Mouse (Mus musculus) erythroblast, embryonic 14.5 days (primary cell): ENCODE results near the gene Spata46. TPM values are rescaled to one million over a fixed set of nuclear protein-coding genes. Genes with fewer than 3 reads are reported as not detected.

ENCODE experiments used
- H3K27me3 ChIP-seq: 2 replicates; pipeline ENCODE4 v1.6.1; 2012; ENCODE audit warnings: inconsistent platforms; ENCODE audit not compliant: control insufficient read depth
- H3K36me3 ChIP-seq: 2 replicates; pipeline ENCODE4 v1.6.1; 2012; ENCODE audit warnings: mild to moderate bottlenecking, inconsistent platforms; ENCODE audit not compliant: control insufficient read depth
- H3K4me1 ChIP-seq: 2 replicates; pipeline ENCODE4 v1.6.1; 2012; ENCODE audit warnings: inconsistent platforms; ENCODE audit not compliant: control insufficient read depth
- H3K4me3 ChIP-seq: replicated peaks from 2 replicates; pipeline ENCODE3; 2012; ENCODE audit warnings: moderate library complexity, mild to moderate bottlenecking, inconsistent platforms
- H3K9me3 ChIP-seq: 2 replicates; pipeline ENCODE4 v1.6.1; 2012; ENCODE audit warnings: low read length, inconsistent platforms, mixed read lengths; ENCODE audit not compliant: control insufficient read depth
- GATA1 ChIP-seq: IDR thresholded peaks from 2 replicates; pipeline ENCODE4 v1.6.1; 2012; ENCODE audit warnings: low read length, inconsistent platforms, mixed read lengths
- TAL1 ChIP-seq: IDR thresholded peaks from 3 replicates; pipeline ENCODE4 v1.6.1; 2012; ENCODE audit warnings: low read length, inconsistent platforms, mixed read lengths
- polyA plus RNA-seq: library from polyadenylated mRNA; stranded (reverse); fragments of >175 nt; gene quantifications from 2 replicates; pipeline ENCODE4 v1.2.3, GENCODE M21; 2012

Spata46 gene
- polyA plus RNA-seq, 1 experiment: not detected

DNA sequence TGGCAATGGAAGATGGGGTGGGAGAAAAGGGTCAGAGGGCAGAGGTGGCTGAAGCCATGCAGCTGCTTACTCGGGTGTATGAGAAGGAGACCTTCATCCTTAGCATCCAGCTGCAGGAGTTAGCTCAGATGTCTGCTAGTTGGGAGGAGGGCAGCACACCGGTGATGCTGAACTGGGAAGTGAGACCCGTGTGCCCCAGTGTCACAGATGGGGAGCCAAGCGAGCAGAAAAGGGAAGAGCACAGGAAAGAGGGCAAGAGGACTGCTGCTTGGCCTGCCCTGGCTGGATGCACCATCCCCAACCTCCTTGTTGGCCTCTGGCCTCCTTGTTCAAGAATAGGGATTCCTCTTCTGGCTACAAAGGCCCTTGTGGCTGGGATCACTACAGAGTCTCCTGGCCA, 9.1 kb upstream of the Spata46 start:
- Histone ChIP-seq H3K9me3 (no peaks in the 10 kb centered on the region), H3K4me3 (no peak overlapping the region), H3K27me3 (no peaks in the 10 kb centered on the region), H3K4me1 (no peaks in the 10 kb centered on the region), H3K36me3 (no peaks in the 10 kb centered on the region; the same call in 1 of the 2 replicates)
- no peak for TF ChIP-seq GATA1
- TF ChIP-seq TAL1: no peak

DNA sequence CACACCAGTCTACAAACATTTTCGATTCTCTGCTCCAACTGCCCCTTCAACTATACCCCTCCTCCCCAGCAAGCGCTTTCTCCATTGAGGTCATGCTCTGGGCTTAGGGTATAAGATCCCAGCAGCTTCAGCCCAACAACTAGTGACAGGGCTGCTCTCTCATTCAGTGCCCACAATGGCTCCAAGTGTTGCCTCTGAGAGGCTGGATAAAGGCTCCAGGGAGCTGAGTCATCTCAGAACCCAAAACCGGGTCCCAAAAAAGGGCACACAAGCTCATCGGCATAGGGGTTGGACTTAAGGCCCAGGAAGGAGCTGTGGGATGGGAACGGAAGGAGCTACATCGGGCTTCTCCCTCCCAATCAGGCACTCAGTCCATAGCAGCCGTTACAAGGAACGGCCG, 6.9 kb upstream of the Spata46 start:
- Histone ChIP-seq H3K4me1 (no peaks in the 10 kb centered on the region), H3K4me3 (no peak overlapping the region), H3K27me3 (no peaks in the 10 kb centered on the region), H3K9me3 (no peaks in the 10 kb centered on the region), H3K36me3 (no peaks in the 10 kb centered on the region; the same call in 1 of the 2 replicates)
- TF ChIP-seq GATA1: no peak

GRCm38 (mm10) chr1:170302456-170302855, 6.1 kb upstream of the Spata46 start:
- Histone ChIP-seq H3K4me3 (no peak overlapping the region), H3K27me3 (no peaks in the 10 kb centered on the region), H3K36me3 (no peaks in the 10 kb centered on the region; the same call in 1 of the 2 replicates), H3K4me1 (no peaks in the 10 kb centered on the region), H3K9me3 (no peaks in the 10 kb centered on the region)
- no peak for TF ChIP-seq TAL1
- TF ChIP-seq GATA1: no peak

GRCm38 (mm10) chr1:170303103-170303502, 5.5 kb upstream of the Spata46 start:
- Histone ChIP-seq H3K36me3 (no peaks in the 10 kb centered on the region; the same call in 1 of the 2 replicates), H3K4me3 (no peak overlapping the region), H3K4me1 (no peaks in the 10 kb centered on the region), H3K9me3 (no peaks in the 10 kb centered on the region), H3K27me3 (no peaks in the 10 kb centered on the region)
- TF ChIP-seq GATA1 (no peak), TAL1 (no peak)

DNA sequence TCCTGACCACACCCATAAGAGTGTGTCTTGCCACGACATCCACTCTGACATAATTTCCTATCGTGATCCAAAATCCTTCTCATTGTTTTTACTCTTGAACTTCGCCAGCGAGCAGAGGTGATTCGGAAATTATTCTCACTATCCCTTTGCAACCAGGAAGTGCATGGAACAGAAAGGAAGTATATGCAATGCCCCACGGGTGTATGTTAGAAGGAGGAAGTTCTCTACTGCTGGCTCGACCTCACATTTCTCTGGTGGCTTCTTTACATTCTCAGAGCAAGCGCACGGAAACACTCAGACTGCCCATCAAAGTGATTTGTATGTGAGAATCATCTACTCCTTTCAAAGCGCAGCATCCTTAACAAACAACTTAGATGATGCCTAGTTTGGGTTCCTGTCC, 3.6 kb upstream of the Spata46 start:
- Histone ChIP-seq H3K9me3 (no peaks in the 10 kb centered on the region), H3K4me3 (no peak overlapping the region), H3K27me3 (no peaks in the 10 kb centered on the region), H3K4me1 (no peaks in the 10 kb centered on the region), H3K36me3 (no peaks in the 10 kb centered on the region; the same call in 1 of the 2 replicates)
- no peak for TF ChIP-seq GATA1
- TF ChIP-seq TAL1: no peak

DNA sequence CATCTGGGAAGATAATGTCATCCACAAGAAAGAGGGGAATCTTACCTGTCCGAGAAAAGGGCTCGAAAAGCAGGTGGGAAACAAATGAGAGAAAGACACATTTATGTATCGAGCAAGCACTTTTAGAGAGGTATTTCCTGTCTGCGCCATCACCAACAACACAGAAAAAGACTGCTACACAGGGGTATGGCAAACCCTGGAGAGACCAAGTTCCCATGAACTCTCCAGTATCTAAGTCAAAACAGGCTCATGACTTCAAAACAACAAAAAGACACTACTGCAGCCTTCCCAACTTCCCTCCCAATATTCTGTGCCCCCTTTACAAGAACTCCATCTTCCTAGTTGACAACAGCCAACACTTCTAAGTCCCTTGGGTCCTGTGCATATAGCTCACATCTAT, 2.4 kb upstream of the Spata46 start, which contains the start of gene Gm7694:
Gene Gm7694 (minus strand): TSS at position 101 of the 400 bp plus-strand sequence.
- Histone ChIP-seq H3K9me3 (no peaks in the 10 kb centered on the region), H3K36me3 (no peaks in the 10 kb centered on the region; the same call in 1 of the 2 replicates), H3K4me3 (no peak within 1 kb of the TSS), H3K4me1 (no peaks in the 10 kb centered on the region), H3K27me3 (no peaks in the 10 kb centered on the region)
- TF ChIP-seq GATA1 (no peak), TAL1 (no peak)

GRCm38 (mm10) chr1:170311431-170311830, 2.8 kb downstream of the Spata46 start:
- Histone ChIP-seq H3K9me3 (no peaks in the 10 kb centered on the region), H3K4me3 (no peak overlapping the region), H3K4me1 (no peaks in the 10 kb centered on the region), H3K27me3 (no peaks in the 10 kb centered on the region), H3K36me3 (no peaks in the 10 kb centered on the region)
- TF ChIP-seq TAL1: no peak

- TF ChIP-seq GATA1 (no peak), TAL1 (no peak)
- Histone ChIP-seq H3K27me3 (no peaks in the 10 kb centered on the region), H3K36me3 (peaks cover 8% of the 10 kb centered on the region; the same call in 1 of the 2 replicates), H3K4me3 (no peak overlapping the region), H3K4me1 (no peaks in the 10 kb centered on the region), H3K9me3 (no peaks in the 10 kb centered on the region)
Measured at GRCm38 (mm10) chr1:170322046-170322445, 13.4 kb downstream of the Spata46 start.

- Histone ChIP-seq H3K27me3 (no peaks in the 10 kb centered on the region), H3K9me3 (no peaks in the 10 kb centered on the region), H3K4me1 (no peaks in the 10 kb centered on the region), H3K4me3 (no peak overlapping the region), H3K36me3 (peaks cover 8% of the 10 kb centered on the region; the same call in 1 of the 2 replicates)
- TF ChIP-seq GATA1: no peak
- no peak for TF ChIP-seq TAL1
Measured at GRCm38 (mm10) chr1:170323001-170323400, 14.4 kb downstream of the Spata46 start.

DNA sequence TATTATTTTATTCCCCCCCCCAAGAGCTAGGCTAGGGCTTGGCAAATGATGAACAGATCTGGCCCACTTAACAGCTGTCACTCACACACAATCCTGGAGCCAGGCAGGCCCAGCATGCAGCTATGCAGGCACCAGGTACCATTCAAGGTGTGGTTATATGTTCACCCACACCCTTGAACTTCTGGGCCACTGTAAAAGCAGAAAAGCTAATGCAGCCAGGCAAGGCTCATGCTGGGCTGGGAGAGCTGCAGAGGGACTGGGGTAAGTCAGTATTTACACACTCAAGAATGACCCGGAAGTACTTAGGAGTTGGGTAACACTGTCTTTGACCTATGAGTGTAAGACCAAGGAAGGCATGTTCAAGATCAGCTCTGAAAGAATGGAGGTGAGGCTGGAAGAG, 15.7 kb downstream of the Spata46 start:
- Histone ChIP-seq H3K4me3 (no peak overlapping the region), H3K36me3 (peaks cover 2% of the 10 kb centered on the region; the same call in 1 of the 2 replicates)
- TF ChIP-seq TAL1 (no peak), GATA1 (no peak)

More for the DNA sequence above, 15.7 kb downstream of the Spata46 start:
- Histone ChIP-seq H3K4me1 (no peaks in the 10 kb centered on the region), H3K27me3 (no peaks in the 10 kb centered on the region), H3K9me3 (no peaks in the 10 kb centered on the region)
